In the genomic region with DNA sequence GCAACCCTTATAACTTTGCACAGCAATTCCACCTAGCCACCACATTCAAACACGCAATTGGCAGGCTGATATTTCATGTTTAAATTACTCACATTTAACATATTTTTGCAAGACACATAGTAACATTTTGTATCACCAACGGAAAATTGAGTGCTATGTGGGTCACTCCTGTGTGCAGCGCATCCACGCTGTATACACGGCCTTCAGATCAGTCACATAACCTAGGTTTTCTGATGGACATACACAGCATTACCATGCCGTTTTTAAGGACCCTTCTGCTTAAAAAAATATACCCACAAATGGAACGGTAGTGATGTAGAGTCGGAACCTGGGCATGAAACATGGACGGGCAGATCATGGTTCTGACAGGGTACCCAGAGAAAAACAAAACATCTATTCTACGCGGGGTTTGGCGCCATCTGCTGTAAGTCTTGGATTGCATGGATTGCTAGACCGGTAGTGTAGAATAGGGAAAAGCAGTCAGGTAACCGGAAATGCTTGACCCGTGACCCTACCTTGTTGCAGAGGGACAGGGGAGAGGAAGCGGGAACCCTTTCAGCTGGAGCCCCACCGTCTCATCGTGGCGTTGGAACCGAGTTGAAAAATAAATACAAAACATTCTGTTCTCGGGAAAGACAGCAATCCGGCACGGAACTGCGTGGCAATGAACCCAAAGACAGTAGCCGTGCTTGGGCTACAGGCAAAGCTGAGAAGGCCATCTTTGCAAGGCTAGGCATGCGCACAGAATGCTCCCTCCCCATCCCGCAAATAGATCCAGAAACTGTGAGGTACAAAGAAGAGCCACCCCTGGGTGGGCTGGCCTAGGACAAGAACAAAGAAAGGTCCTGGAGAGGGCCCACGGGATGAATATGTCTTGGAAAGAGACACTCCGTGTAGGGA, we compare ENCODE assay signal across 8 mouse cellular contexts. TPM values are rescaled to one million over a fixed set of nuclear protein-coding genes. Genes with fewer than 3 reads are reported as not detected.
DNase-seq lines count a peak whose midpoint lies in the region; ATAC-seq and TF ChIP-seq lines count a peak whose summit lies in the region.

No protein-coding gene starts in this region.

- TF ChIP-seq EP300 in stomach, postnatal 0 days (optimal IDR thresholded peaks at IDR 0.05) = no peak

- H3K36me3 ChIP-seq in midbrain, embryonic 12.5 days = no peaks in the 10 kb centered on the region
- no peaks in the 10 kb centered on the region for H3K36me3 ChIP-seq in stomach, postnatal 0 days (ENCODE audit: control insufficient read depth, insufficient read depth, low read length)

- WGBS in midbrain, embryonic 12.5 days = 44% methylated on average over 29 of the region's 29 CpGs
- 44% methylated on average over 29 of the region's 29 CpGs for WGBS in stomach, postnatal 0 days

- H3K9ac ChIP-seq in midbrain, embryonic 12.5 days (replicated peaks) = no peak overlapping the region
- no peak overlapping the region for H3K9ac ChIP-seq in stomach, postnatal 0 days (ENCODE audit: low read length)

- no peak overlapping the region for H3K4me3 ChIP-seq in midbrain, embryonic 12.5 days
- H3K4me3 ChIP-seq in stomach, postnatal 0 days (ENCODE audit: low read depth, low read length) = no peak overlapping the region

- H3K9me3 ChIP-seq in midbrain, embryonic 12.5 days = 0 out of 2 replicates have a peak, but pooled peaks cover 3% of the 10 kb centered on the region
- H3K9me3 ChIP-seq in stomach, postnatal 0 days (ENCODE audit: control insufficient read depth, low read length) = no peaks in the 10 kb centered on the region

- H3K27me3 ChIP-seq in midbrain, embryonic 12.5 days = 0 out of 2 replicates have a peak, but pooled peaks cover 3% of the 10 kb centered on the region
- H3K27me3 ChIP-seq in stomach, postnatal 0 days (ENCODE audit: control insufficient read depth, insufficient read depth, low read length) = no peaks in the 10 kb centered on the region

- peak; percentile 89 for TF ChIP-seq CTCF in stomach, postnatal 0 days (IDR thresholded peaks at IDR 0.05; ENCODE audit: low read depth)

- H3K4me1 ChIP-seq in midbrain, embryonic 12.5 days = no peaks in the 10 kb centered on the region
- no peaks in the 10 kb centered on the region for H3K4me1 ChIP-seq in stomach, postnatal 0 days (replicated peaks; ENCODE audit: control insufficient read depth, insufficient read depth)

- peak overlapping the region; percentile 21 for H3K4me2 ChIP-seq in midbrain, embryonic 12.5 days (replicated peaks)
- peak overlapping the region; percentile 28 for H3K4me2 ChIP-seq in stomach, postnatal 0 days (replicated peaks; ENCODE audit: low read depth)

- H3K27ac ChIP-seq in midbrain, embryonic 12.5 days (replicated peaks) = no peak overlapping the region
- H3K27ac ChIP-seq in stomach, postnatal 0 days (replicated peaks) = no peak overlapping the region

- DNase-seq in urinary bladder, adult 18-20 months (ENCODE audit: low spot score in 2 of 2) = peak; percentile 42 to 62
- DNase-seq in urinary bladder, adult 2 months (ENCODE audit: low spot score) = no peak
- peak; percentile 81 for DNase-seq in embryo, embryonic 10.5 days (ENCODE audit: low spot score)
- peak; percentile 44 to 53 for DNase-seq in gastrocnemius, postnatal 36 days
- peak; percentile 84 for DNase-seq in kidney, adult 18-20 months
- peak; percentile 79 to 82 for DNase-seq in left cerebral cortex, postnatal 25 days (ENCODE audit: low spot score in 2 of 2)
- peak; percentile 75 for DNase-seq in stomach, postnatal 0 days (ENCODE audit: low spot score)

- intact Hi-C loops in gastrocnemius, postnatal 36 days (cut with DNase I) = loop anchor here (5.0 kb wide), 1 partner anchor 42 kb away; no protein-coding TSS in a partner anchor
- intact Hi-C loops in left cerebral cortex, postnatal 25 days (cut with DNase I) = loop anchor here (2.0 kb wide), 1 partner anchor 45 kb away; no protein-coding TSS in a partner anchor

- ATAC-seq in midbrain, embryonic 12.5 days (ENCODE audit: low FRiP score, low read depth) = peak; percentile 72
- peak; percentile 60; the same call in 1 of the 2 replicates for ATAC-seq in stomach, postnatal 0 days (ENCODE audit: low FRiP score, low TSS enrichment)

RNA-seq across cellular contexts. Expression of a gene that starts 16.5 kb away (rescaled TPM):
- 0.63 and 0.69 TPM in 2 replicates for polyA plus RNA-seq in urinary bladder, adult 2 months (2012; rRNA removed)
- not detected for total RNA-seq in gastrocnemius, postnatal 36 days (2021)
- total RNA-seq in left cerebral cortex, postnatal 25 days (2021) = under 1 TPM; 0.55 to 0.62 TPM
- 0.19 and 0.21 TPM in 2 replicates for polyA plus RNA-seq in midbrain, embryonic 12.5 days (2016; fragmentation: Nextera tagmentation; extraction: Ambion mirVana)
- polyA plus RNA-seq in stomach, postnatal 0 days (2015; fragmentation: Nextera tagmentation; extraction: Ambion mirVana) = 0.12 and 0.30 TPM in 2 replicates

RNA-seq across cellular contexts. Expression of a gene that starts 24.4 kb away (rescaled TPM):
- polyA plus RNA-seq in urinary bladder, adult 2 months (2012; rRNA removed) = not detected in 2 replicates
- not detected for total RNA-seq in gastrocnemius, postnatal 36 days (2021)
- total RNA-seq in left cerebral cortex, postnatal 25 days (2021) = not detected
- not detected in 2 replicates for polyA plus RNA-seq in midbrain, embryonic 12.5 days (2016; fragmentation: Nextera tagmentation; extraction: Ambion mirVana)
- polyA plus RNA-seq in stomach, postnatal 0 days (2015; fragmentation: Nextera tagmentation; extraction: Ambion mirVana) = not detected in 2 replicates

RNA-seq across cellular contexts. Expression of a gene that starts 38.4 kb away (rescaled TPM):
- 34.3 and 37.5 TPM in 2 replicates for polyA plus RNA-seq in urinary bladder, adult 2 months (2012; rRNA removed)
- 1 to 10 TPM; 4.4 to 5.3 TPM for total RNA-seq in gastrocnemius, postnatal 36 days (2021)
- total RNA-seq in left cerebral cortex, postnatal 25 days (2021) = 10 to 100 TPM; 38.8 to 40.9 TPM
- 5.9 and 6.6 TPM in 2 replicates for polyA plus RNA-seq in midbrain, embryonic 12.5 days (2016; fragmentation: Nextera tagmentation; extraction: Ambion mirVana)
- 16.4 and 17.0 TPM in 2 replicates for polyA plus RNA-seq in stomach, postnatal 0 days (2015; fragmentation: Nextera tagmentation; extraction: Ambion mirVana)
